Mouse (Mus musculus): ENCODE measurements around the gene Pigl.

DNA sequence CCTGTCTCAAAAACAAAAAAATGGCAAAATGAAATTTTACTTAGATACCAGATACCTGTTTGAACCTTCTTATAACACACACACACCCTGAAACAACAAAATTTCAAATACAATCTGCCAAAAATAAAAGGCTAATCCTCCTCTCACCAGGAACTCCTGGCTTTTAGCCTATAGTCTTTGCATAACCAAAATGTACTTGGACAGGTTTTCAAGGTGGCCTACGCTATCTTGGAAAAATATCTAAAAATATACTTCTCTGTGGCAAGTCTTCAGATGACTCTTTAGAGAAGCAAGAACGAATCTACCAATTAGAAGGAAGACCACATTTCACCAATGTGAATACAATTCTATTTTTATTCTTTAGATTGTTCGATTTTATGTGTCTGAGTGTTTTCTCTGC is 12.5 kb upstream of the Pigl start:
- TF ChIP-seq POLR2A (IDR thresholded peaks at IDR 0.05; ENCODE audit: borderline replicate concordance, extremely low read depth, insufficient read depth, insufficient read length, poor library complexity, severe bottlenecking) = no peak
- no peak for TF ChIP-seq CTCF (IDR thresholded peaks at IDR 0.05; ENCODE audit: borderline replicate concordance, extremely low read depth, insufficient read depth, insufficient read length)

All from brain, embryonic 14.5 days (tissue).